Mouse (Mus musculus) hindbrain, postnatal 0 days (tissue): ENCODE measurements around the gene Gm20388. TPM values are rescaled to one million over a fixed set of nuclear protein-coding genes. Genes with fewer than 3 reads are reported as not detected.
A peak's percentile ranks its signal among the peaks of the same experiment; 100 is the strongest.

Experiments
- ATAC-seq: fragments of 200-750 bp; cut with Nextera tagmentation; 2 replicates; pipeline ENCODE4 v1.8.0; 2017; ENCODE audit warnings: mild to moderate bottlenecking, moderate TSS enrichment, moderate library complexity
- DNase-seq: peaks from one replicate; pipeline ENCODE4 v3.0.0-alpha.2; 2015; ENCODE audit warnings: low spot score
- H3K27ac ChIP-seq: fragments of 300-500 bp; sonication (generic); 2 replicates; pipeline ENCODE4 v1.5.1; 2014; ENCODE audit warnings: mild to moderate bottlenecking
- H3K27me3 ChIP-seq: fragments of 300-500 bp; sonication (generic); 2 replicates; pipeline ENCODE4 v1.6.1; 2014; ENCODE audit warnings: low read length, mixed read lengths; ENCODE audit not compliant: insufficient read depth
- H3K36me3 ChIP-seq: fragments of 300-500 bp; sonication (generic); 2 replicates; pipeline ENCODE4 v1.6.1; 2014; ENCODE audit warnings: low read length, mixed read lengths; ENCODE audit not compliant: insufficient read depth
- H3K4me1 ChIP-seq: fragments of 300-500 bp; sonication (generic); 2 replicates; pipeline ENCODE4 v1.6.1; 2014; ENCODE audit warnings: antibody characterized with exemption, low read length, mixed read lengths; ENCODE audit not compliant: insufficient read depth
- H3K4me2 ChIP-seq: fragments of 300-500 bp; sonication (generic); 2 replicates; pipeline ENCODE4 v1.6.1; 2014; ENCODE audit warnings: low read depth, mild to moderate bottlenecking, low read length, moderate library complexity, mixed read lengths
- H3K4me3 ChIP-seq: fragments of 300-500 bp; sonication (generic); 2 replicates; pipeline ENCODE4 v1.5.1; 2014; ENCODE audit warnings: low read length
- H3K9ac ChIP-seq: fragments of 300-500 bp; sonication (generic); replicated peaks from 2 replicates; pipeline ENCODE4 v1.6.1; 2014; ENCODE audit warnings: mild to moderate bottlenecking, low read length, moderate library complexity, mixed read lengths
- H3K9me3 ChIP-seq: fragments of 300-500 bp; sonication (generic); 2 replicates; pipeline ENCODE4 v1.6.1; 2016; ENCODE audit warnings: low read length, mixed read lengths
- CTCF ChIP-seq: IDR thresholded peaks from 2 replicates; pipeline ENCODE4 v1.5.1; 2016; ENCODE audit warnings: antibody characterized with exemption, control low read depth, low read depth
- WGBS: fragments of 180-500 bp; shearing (Covaris S2); extraction: QIAGEN DNeasy Blood & Tissue Kit; methylation state at CpG from one replicate; pipeline ENCODE4 v1.1.7; 2014; 5-methylcytosine and 5-hydroxymethylcytosine counted together
- polyA plus RNA-seq: library from polyadenylated mRNA; unstranded; fragments of >200 nt; fragmentation: Nextera tagmentation; extraction: Ambion mirVana; gene quantifications from 2 replicates; pipeline ENCODE4 v1.2.1, GENCODE M21; 2015
- total RNA-seq: library from RNA; depleted of rRNA; stranded (reverse); fragments of >200 nt; gene quantifications from 2 replicates; pipeline ENCODE4 v1.2.3, GENCODE M21; 2014

Gene Gm20388
- total and polyA plus RNA-seq, 2 experiments from 2014 or later, result 71.3 TPM; not detected in 1

DNA sequence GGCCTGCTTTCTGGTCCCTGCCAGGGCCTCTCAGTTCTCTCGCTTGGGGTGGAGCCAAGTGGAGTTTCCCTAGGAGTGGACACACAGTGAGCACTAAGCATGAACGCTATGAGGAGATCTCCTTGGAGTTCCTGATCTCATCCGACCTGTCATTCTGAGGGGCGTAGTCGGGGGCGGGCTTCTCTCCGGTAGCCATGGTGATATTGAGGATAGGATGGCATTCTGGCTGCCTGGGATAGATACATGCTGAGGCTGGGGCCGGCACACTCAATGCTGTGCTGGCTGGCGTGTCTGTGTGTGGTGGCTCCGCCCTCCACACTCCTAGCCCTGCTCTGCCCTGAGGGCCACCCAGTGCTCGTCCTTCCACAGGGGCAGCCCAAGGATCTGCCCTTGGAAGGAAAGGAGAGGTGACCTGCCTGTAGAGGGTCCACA lies 2942.7 kb downstream of the Gm20388 start:
- TF ChIP-seq CTCF, result no peak
- H3K4me1 ChIP-seq, result peaks cover 8% of the 10 kb centered on the region; the same call in 1 of the 2 replicates
- no peak overlapping the region for H3K4me3 ChIP-seq
- ATAC-seq (peak; percentile 88), DNase-seq (peak; percentile 69)
- H3K9me3 ChIP-seq, result no peaks in the 10 kb centered on the region
- H3K4me2 ChIP-seq, result no peak overlapping the region
- H3K9ac ChIP-seq, result no peak overlapping the region
- H3K27me3 ChIP-seq, result no peaks in the 10 kb centered on the region
- no peaks in the 10 kb centered on the region for H3K36me3 ChIP-seq
- H3K27ac ChIP-seq, result 0 out of 2 replicates have a peak overlapping the region, but pooled peaks have one; percentile 20
- WGBS, result 7% methylated on average over 11 of the region's 11 CpGs

DNA sequence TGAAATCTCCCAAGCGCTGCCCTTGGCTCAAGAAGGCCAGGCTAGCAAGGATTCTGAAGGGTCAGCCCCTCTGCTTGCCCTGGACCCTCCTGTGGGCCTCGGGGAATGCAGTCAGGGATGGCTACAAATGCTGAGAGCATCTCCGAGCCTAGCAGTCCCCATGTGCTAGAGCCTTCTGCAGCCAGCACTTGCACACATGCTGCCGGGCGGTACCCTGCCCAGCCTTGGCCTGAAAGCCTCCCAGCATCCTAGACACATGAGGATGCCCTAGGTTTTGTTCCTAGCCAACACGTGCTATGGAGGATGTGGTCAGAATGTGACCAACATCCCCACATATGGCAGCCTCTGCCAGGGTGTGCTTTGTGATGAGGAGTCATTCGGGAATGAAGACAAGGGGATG lies 2943.7 kb downstream of the Gm20388 start:
- Histone ChIP-seq H3K9ac (no peak overlapping the region), H3K36me3 (no peaks in the 10 kb centered on the region), H3K4me1 (peaks cover 8% of the 10 kb centered on the region; the same call in 1 of the 2 replicates), H3K27ac (no peak overlapping the region), H3K9me3 (no peaks in the 10 kb centered on the region), H3K4me3 (no peak overlapping the region), H3K27me3 (no peaks in the 10 kb centered on the region), H3K4me2 (no peak overlapping the region)
- TF ChIP-seq CTCF, result no peak
- no peak for ATAC-seq
- DNase-seq, result no peak
- WGBS, result 73% methylated on average over 7 of the region's 7 CpGs

- no peaks in the 10 kb centered on the region for H3K36me3 ChIP-seq
- no peak overlapping the region for H3K27ac ChIP-seq
- DNase-seq (no peak), ATAC-seq (no peak)
- no peak overlapping the region for H3K4me2 ChIP-seq
- WGBS, result 81% methylated on average over 4 of the region's 4 CpGs
- no peaks in the 10 kb centered on the region for H3K27me3 ChIP-seq
- TF ChIP-seq CTCF, result no peak
- H3K9ac ChIP-seq, result no peak overlapping the region
- no peaks in the 10 kb centered on the region for H3K9me3 ChIP-seq
- H3K4me3 ChIP-seq, result no peak overlapping the region
- peaks cover 8% of the 10 kb centered on the region; the same call in 1 of the 2 replicates for H3K4me1 ChIP-seq
Measured at GRCm38 (mm10) chr8:122855123-122855522, 2944.5 kb downstream of the Gm20388 start.

GRCm38 (mm10) chr8:122856288-122856687 lies 2945.6 kb downstream of the Gm20388 start:
- 81% methylated on average over 8 of the region's 8 CpGs for WGBS
- no peak overlapping the region for H3K4me2 ChIP-seq
- no peak for TF ChIP-seq CTCF
- H3K27ac ChIP-seq, result no peak overlapping the region
- DNase-seq (no peak), ATAC-seq (no peak)
- no peaks in the 10 kb centered on the region for H3K9me3 ChIP-seq
- no peaks in the 10 kb centered on the region for H3K27me3 ChIP-seq
- H3K36me3 ChIP-seq, result no peaks in the 10 kb centered on the region; the same call in 1 of the 2 replicates
- peaks cover 8% of the 10 kb centered on the region; the same call in 1 of the 2 replicates for H3K4me1 ChIP-seq
- no peak overlapping the region for H3K4me3 ChIP-seq
- no peak overlapping the region for H3K9ac ChIP-seq

DNA sequence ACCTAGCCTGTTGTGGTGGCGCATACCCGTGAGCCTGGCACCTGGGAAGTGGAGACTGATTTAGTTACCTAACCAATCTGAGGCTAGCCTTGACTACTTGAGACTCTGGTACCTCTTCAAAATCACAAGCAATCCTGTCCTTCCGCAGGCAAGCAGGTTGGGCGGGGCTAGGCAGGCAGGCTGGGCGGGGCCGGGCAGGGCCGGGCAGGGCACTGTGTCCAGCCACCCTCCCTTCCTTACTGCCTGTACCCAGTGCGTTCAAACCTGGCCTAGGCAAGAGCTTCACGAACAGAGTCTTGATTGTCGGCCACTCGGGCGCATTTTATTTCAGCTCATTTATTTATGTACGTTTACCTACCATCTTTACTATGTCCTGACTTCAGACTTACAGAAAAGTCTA lies 2949.2 kb downstream of the Gm20388 start:
- Histone ChIP-seq H3K27ac (no peak overlapping the region), H3K36me3 (no peaks in the 10 kb centered on the region; the same call in 1 of the 2 replicates), H3K27me3 (no peaks in the 10 kb centered on the region), H3K4me2 (no peak overlapping the region), H3K4me1 (no peaks in the 10 kb centered on the region), H3K9me3 (0 out of 2 replicates have a peak, but pooled peaks cover 3% of the 10 kb centered on the region), H3K4me3 (no peak overlapping the region), H3K9ac (no peak overlapping the region)
- WGBS, result 59% methylated on average over 13 of the region's 13 CpGs
- DNase-seq, result no peak
- no peak for ATAC-seq
- no peak for TF ChIP-seq CTCF

DNA sequence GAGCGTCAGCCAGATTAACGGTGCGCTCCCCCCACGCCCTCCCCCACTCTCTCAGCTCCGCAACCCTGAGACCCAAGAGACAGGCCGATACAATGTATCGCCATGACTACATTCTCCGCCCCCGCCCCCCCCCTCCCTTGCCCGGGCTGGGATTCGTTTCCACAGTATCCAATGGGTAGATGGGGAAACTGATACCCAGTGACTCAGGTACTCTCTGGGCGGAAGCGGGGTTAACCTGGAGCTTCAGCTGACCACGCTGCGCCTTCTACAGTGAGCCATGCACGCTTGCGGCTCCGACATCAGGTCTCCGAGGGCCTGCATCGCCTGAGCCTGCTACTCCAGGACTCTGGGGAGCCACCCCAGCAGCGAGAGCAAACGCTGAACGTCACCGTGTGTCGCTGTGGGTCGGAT lies 2954.1 kb downstream of the Gm20388 start:
- H3K9me3 ChIP-seq, result peaks cover 3% of the 10 kb centered on the region; the same call in 1 of the 2 replicates
- H3K9ac ChIP-seq, result no peak overlapping the region
- no peaks in the 10 kb centered on the region for H3K27me3 ChIP-seq
- H3K27ac ChIP-seq, result no peak overlapping the region
- H3K36me3 ChIP-seq, result no peaks in the 10 kb centered on the region; the same call in 1 of the 2 replicates
- 49% methylated on average over 26 of the region's 26 CpGs for WGBS
- H3K4me2 ChIP-seq, result peak overlapping the region; percentile 42
- TF ChIP-seq CTCF, result no peak
- no peaks in the 10 kb centered on the region for H3K4me1 ChIP-seq
- ATAC-seq (peak; percentile 33), DNase-seq (no peak)
- H3K4me3 ChIP-seq, result peak overlapping the region; percentile 23

DNA sequence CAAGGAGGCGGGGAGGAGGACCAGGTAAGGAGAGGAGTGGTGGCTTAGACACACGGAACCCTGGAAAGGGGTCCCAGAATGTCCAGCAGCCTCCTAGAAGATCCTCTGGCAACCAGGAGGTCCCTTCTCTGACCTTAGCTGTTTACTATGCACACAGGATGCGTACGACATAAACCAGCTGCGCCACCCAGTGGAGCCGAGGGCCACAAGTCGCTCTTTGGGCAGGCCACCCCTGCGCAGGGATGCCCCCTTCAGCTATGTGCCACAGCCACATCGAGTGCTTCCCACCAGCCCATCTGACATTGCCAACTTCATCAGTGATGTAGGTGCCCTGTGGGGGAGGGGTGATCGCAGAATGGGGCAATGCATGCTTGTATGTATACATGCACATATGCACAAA lies 2954.8 kb downstream of the Gm20388 start:
- DNase-seq, result peak; percentile 42

More for the DNA sequence above, 2954.8 kb downstream of the Gm20388 start:
- ATAC-seq, result peak; percentile 41; the same call in 1 of the 2 replicates
- Histone ChIP-seq H3K4me1 (no peaks in the 10 kb centered on the region), H3K4me2 (peak overlapping the region; percentile 42), H3K9ac (no peak overlapping the region), H3K9me3 (peaks cover 3% of the 10 kb centered on the region; the same call in 1 of the 2 replicates), H3K4me3 (peak overlapping the region; percentile 23; the same call in 1 of the 2 replicates), H3K27me3 (no peaks in the 10 kb centered on the region), H3K27ac (no peak overlapping the region), H3K36me3 (no peaks in the 10 kb centered on the region; the same call in 1 of the 2 replicates)
- WGBS, result 51% methylated on average over 10 of the region's 10 CpGs
- TF ChIP-seq CTCF, result peak; percentile 59
